Mouse (Mus musculus) heart, adult 11 months (tissue): ENCODE measurements at regions not wholly inside any gene's neighbourhood (a gene's known extent, or its start where the extent isn't known, plus 50 kb on each side); places are given as distances from the start of the nearest gene placed in this dataset.

ENCODE experiments used
- DNase-seq: peaks from one replicate; pipeline ENCODE4 v3.0.0; 2022

DNA sequence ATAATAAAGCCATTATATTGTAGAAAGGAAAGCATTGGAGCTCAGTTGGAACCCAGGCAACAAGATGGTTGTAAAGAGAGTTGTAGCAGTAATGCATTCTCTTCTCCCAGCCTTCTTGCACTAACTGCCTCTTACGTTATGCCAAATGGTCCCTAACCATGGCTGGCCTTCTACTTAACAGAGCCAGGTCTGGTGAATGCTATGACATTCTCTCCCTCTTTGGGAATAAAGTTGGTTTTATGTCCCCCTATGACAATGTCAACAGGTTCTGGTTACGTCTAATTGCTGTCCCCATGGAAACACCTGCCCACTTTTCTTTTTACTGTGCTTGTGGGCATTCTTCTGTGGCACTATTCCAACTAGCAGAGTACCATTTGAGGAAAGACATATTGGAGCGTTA is 126.4 kb upstream of the Npvf start:
- peak; percentile 16 for DNase-seq

DNA sequence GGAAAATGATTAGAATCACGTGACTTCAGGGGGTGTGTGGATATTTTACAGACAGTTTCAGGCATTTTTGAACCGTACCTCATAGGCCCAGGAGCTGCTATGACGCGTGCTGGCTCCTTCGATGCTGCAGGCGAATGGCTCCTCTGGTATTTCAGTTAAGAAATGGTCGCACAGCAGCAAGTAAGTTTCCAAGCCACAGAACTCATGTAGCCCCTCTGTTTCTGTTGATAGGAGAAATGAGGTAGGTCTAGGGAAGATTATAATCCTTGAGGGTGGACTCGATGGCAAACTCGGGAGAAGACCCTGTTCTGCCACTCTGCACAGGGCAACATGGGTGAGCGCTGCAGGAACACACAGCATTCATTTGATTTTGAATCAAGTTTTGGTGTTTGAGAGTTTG is 127.0 kb upstream of the Npvf start:
- peak; percentile 78 for DNase-seq

DNA sequence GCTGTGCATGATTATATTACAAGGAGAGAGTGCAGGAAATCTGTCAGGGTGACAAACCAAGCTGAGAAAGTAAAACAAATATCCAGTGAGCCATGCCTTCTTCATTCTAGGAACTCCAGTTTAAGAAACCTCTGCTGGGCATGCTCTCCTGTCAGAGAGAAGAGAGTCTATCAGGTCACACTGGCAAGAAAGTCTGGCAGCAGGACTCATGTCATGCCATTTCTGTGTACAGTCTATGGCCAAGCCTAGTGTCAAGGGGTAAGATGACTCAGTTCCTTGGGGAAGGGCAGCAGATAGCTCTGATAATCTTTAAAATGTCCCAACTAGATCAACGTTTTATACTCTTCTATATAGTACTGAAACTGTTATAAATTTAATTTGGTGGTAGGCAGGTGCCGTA is 128.0 kb upstream of the Npvf start:
- peak; percentile 72 for DNase-seq

GRCm38 (mm10) chr6:50783494-50783893 is 129.3 kb upstream of the Npvf start:
- DNase-seq, result peak; percentile 56

DNA sequence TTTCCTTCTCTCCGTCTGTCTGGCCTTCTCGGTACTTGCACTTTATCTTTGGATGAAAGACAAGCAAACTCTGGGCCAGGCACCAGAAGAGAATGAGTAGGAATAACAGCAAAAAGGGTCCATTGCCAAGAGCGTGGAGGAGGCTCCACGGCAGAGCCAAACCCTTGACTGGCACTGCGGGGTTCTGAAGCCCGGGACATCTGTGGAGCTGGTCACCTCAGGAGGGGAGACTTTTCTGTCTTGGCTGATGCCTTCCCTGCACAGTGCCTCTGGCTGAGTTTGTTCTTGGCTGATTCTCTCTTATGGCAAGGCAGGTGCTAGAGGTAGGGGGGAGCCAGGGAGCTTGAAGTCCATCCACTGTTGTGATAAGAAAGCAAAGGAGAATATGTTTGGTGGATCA is 130.1 kb upstream of the Npvf start:
- peak; percentile 81 for DNase-seq

- peak; percentile 66 for DNase-seq
Measured at GRCm38 (mm10) chr6:50787666-50788065, 133.4 kb upstream of the Npvf start.

DNA sequence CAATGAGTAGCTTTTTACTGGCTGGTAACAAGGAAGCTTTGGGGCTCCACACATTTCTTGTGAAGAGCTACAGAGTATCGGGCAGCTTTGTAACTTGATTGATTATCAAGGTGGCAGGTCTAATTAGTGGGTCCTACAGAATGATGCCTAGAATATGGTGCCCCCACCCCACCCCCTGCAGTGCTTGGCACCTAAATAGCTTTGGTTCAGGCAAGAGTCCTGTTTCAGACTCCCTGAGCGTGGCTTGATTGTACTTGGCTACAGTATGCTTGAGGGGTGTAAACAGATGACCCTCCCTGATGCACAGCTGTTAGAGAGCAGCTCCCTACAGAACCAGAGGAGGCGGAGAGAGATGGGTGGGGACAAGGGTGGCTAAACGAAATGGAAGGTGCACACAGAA is 145.7 kb upstream of the Npvf start:
- no peak for DNase-seq

- DNase-seq, result no peak
Measured at GRCm38 (mm10) chr6:50802956-50803355, 148.7 kb upstream of the Npvf start.

GRCm38 (mm10) chr6:50804477-50805005 is 150.3 kb upstream of the Npvf start:
- DNase-seq, result no peak

DNA sequence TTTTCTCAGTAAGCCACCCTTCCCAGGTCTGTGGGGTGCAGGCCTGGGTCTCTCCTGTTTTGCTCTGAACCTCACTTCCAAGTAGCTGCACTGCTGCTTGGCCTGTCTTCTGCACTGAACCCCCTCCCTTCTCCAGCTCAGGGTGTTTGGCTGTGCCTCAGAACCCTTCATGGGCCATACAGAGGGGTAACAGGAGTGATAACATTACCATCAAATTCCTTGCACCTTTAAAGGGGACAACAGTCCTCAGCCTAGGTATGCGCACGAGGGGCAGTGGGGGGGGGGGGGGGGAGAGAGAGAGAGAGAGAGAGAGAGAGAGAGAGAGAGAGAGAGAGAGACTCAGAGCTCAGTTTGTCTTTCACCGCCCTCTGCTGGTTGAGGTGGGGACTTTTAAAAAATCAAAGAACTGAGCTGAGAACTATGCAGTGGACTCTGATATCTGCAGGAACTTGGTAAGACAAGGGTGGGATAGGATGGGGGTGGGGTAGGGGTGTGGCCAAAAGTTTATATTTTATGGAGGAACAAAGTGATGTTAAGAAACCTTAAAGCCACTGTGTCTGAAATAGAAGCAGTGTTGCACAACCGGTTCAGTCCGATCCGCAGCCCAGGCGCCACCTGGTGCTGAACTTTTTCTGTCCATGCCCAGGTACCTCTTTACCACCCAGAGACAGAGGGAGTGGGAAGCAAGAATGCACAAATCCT is 152.3 kb upstream of the Npvf start:
- peak; percentile 90 for DNase-seq

GRCm38 (mm10) chr6:50807187-50808012 is 153.2 kb upstream of the Npvf start:
- peak; percentile 96 for DNase-seq

GRCm38 (mm10) chr6:50808126-50808525 is 153.9 kb upstream of the Npvf start:
- DNase-seq, result no peak

- DNase-seq, result no peak
Measured at GRCm38 (mm10) chr6:50808811-50809668, 154.8 kb upstream of the Npvf start.

GRCm38 (mm10) chr6:50809669-50809983 is 155.4 kb upstream of the Npvf start:
- peak; percentile 68 for DNase-seq

DNA sequence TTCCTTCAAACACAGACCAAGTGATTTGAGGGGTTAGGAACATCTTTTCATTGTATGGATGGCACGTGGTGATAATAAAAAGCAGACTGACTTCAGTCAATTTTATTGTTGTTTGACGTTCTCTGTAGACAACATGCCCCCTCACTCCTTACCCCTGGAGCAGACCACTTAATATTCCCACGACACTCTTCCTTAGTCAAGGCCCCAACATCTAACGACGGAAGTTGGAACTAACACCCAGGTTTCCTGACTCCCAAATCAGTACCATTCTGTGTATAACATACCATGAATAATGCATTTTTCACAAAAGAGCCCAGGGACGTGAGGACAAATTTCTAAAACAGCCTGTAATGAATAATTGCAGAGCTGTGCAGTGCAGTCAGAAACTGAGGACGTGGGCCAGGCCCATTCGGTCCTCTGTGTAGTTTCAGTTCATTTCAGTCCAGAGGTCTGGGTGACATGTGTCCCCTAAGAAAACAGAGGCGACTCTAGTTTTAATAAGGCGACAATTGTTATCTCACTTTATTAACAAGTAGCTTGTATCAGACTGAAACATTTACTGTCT is 160.8 kb upstream of the Npvf start:
- DNase-seq, result no peak

DNA sequence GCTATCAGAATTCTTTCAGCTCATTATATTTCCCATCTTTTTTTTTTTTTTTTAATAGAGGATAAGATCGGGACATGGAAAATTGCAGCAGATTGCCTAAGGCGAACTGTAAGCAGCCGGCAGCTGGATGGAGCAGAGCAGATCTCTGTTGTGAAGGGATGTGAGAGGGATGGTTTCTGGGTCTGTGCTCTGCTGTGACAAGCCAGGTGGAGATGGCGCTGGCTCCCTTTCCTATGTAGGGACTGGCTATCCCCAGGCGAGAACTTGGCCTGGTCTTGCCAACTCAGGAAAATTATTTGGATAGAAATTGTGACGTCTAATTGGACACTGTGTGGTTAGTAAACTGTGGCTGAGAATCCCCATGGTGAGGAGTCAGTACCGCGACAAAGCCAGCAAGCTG is 161.3 kb upstream of the Npvf start:
- DNase-seq, result no peak

GRCm38 (mm10) chr6:50817430-50817829 is 163.2 kb upstream of the Npvf start:
- DNase-seq, result no peak

GRCm38 (mm10) chr6:50818433-50818832 is 164.2 kb upstream of the Npvf start:
- DNase-seq, result peak; percentile 62

GRCm38 (mm10) chr6:50818891-50819541 is 164.8 kb upstream of the Npvf start:
- DNase-seq, result peak; percentile 72

DNA sequence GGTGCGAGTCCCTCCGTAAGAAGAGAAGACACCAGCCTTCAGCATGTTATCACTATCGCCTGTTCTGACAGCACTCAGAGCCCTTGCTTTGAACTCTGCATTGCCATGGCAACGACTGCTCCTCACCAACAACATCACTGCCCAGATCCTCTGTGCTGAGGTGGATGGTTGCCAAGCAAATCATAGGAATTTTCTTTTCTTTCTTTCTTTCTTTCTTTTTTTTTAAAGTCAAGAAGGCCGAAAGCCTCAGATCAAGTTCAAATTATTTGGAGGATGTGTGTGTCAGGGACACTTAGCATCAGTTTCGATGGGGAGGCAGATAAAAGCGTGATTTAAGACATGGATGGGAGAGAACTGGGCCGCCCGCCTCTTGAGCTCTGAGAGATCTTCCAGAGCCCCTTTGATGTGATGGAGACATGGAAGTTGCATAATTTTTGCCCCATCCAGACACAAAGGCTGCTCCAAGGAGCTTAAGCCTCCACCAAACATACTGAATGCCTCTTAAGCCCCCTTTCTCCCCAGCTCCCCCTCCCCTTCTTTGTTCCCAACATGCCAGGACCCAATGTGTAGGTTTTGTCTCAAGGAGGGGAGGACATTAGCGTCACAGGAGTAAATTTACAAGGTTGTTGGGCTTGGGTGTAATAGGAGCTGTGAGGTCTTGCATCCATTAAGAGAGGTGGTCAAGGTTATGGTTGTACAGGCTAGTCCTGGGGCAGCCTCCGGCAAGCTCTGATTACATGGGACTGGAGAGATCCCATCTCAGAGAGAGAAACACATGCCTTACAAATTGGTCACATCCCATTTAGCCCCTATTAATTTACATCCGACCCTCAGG is 167.4 kb upstream of the Npvf start:
- DNase-seq, result no peak
